Mouse (Mus musculus) embryonic facial prominence, embryonic 10.5 days (tissue): Measurements from ENCODE around the gene Edaradd. TPM values are rescaled to one million over a fixed set of nuclear protein-coding genes. Genes with fewer than 3 reads are reported as not detected.

Source experiments
- DNase-seq: peaks from one replicate; pipeline ENCODE4 v3.0.0-alpha.2; 2017; ENCODE audit warnings: low spot score
- H3K27ac ChIP-seq: fragments of 300-500 bp; sonication (generic); replicated peaks from 2 replicates; pipeline ENCODE4 v1.5.1; 2016; ENCODE audit warnings: mild to moderate bottlenecking
- H3K27me3 ChIP-seq: fragments of 300-500 bp; sonication (generic); replicated peaks from 2 replicates; pipeline ENCODE4 v1.6.1; 2016; ENCODE audit warnings: low read depth, mild to moderate bottlenecking; ENCODE audit not compliant: poor library complexity, severe bottlenecking
- H3K36me3 ChIP-seq: fragments of 300-500 bp; sonication (generic); replicated peaks from 2 replicates; pipeline ENCODE4 v1.6.1; 2016; ENCODE audit warnings: mild to moderate bottlenecking, moderate library complexity
- H3K4me1 ChIP-seq: fragments of 300-500 bp; sonication (generic); 2 replicates; pipeline ENCODE4 v1.6.1; 2016
- H3K4me3 ChIP-seq: fragments of 300-500 bp; sonication (generic); 2 replicates; pipeline ENCODE4 v1.5.1; 2016; ENCODE audit warnings: mild to moderate bottlenecking, moderate library complexity
- H3K9me3 ChIP-seq: fragments of 300-500 bp; sonication (generic); 2 replicates; pipeline ENCODE4 v1.6.1; 2016; ENCODE audit warnings: mild to moderate bottlenecking
- WGBS: fragments of 180-500 bp; shearing (Covaris S2); methylation state at CpG from one replicate; pipeline ENCODE4 v1.1.7; 2016; 5-methylcytosine and 5-hydroxymethylcytosine counted together
- polyA plus RNA-seq: library from polyadenylated mRNA; unstranded; fragments of >200 nt; fragmentation: Nextera tagmentation; extraction: Ambion mirVana; gene quantifications from 2 replicates; pipeline ENCODE4 v1.2.1, GENCODE M21; 2016

Edaradd gene
- polyA plus RNA-seq, 1 experiment from 2014 or later: 2.6 TPM

GRCm38 (mm10) chr13:12440813-12441212 lies 79.4 kb downstream of the Edaradd start:
- WGBS: 88% methylated on average over 6 of the region's 6 CpGs
- no peaks in the 10 kb centered on the region for H3K27me3 ChIP-seq

DNA sequence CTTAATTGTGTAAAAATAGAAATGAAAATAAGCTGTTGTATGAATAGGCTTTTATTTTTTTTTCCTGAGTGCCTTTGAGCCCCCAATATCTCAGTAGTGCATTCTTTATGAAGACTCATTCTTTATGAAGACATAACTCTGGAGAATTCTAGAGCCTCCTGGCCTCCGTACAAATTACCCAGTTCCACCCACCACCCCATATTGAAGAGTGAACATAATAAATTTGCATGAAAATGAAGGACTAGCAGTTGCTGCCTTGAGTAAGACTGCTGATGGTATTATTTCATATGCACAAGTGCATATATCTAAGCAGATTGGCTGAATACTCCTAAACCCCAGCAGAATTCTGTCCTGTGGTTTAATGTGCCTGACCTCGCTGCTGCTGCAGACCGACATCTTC lies 80.7 kb downstream of the Edaradd start:
- Histone ChIP-seq H3K27me3 (no peaks in the 10 kb centered on the region), H3K4me3 (no peak overlapping the region), H3K27ac (no peak overlapping the region), H3K36me3 (peaks cover 69% of the 10 kb centered on the region), H3K4me1 (no peaks in the 10 kb centered on the region), H3K9me3 (no peaks in the 10 kb centered on the region)
- no peak for DNase-seq
- 94% methylated on average over 3 of the region's 3 CpGs for WGBS

More at GRCm38 (mm10) chr13:12440813-12441212, 79.4 kb downstream of the Edaradd start:
- H3K4me1 ChIP-seq: no peaks in the 10 kb centered on the region
- DNase-seq: no peak
- no peak overlapping the region for H3K4me3 ChIP-seq
- H3K36me3 ChIP-seq: peaks cover 57% of the 10 kb centered on the region
- H3K9me3 ChIP-seq: no peaks in the 10 kb centered on the region
- H3K27ac ChIP-seq: no peak overlapping the region

GRCm38 (mm10) chr13:12433843-12434242 lies 86.4 kb downstream of the Edaradd start:
- DNase-seq: no peak
- no peak overlapping the region for H3K4me3 ChIP-seq
- H3K9me3 ChIP-seq: no peaks in the 10 kb centered on the region
- H3K36me3 ChIP-seq: peaks cover 98% of the 10 kb centered on the region
- no peaks in the 10 kb centered on the region for H3K4me1 ChIP-seq
- WGBS: 92% methylated on average over 5 of the region's 5 CpGs
- H3K27ac ChIP-seq: no peak overlapping the region
- no peaks in the 10 kb centered on the region for H3K27me3 ChIP-seq

- H3K36me3 ChIP-seq: peaks cover 99% of the 10 kb centered on the region
- H3K27ac ChIP-seq: no peak overlapping the region
- H3K4me1 ChIP-seq: no peaks in the 10 kb centered on the region
- WGBS: 96% methylated on average over 13 of the region's 13 CpGs
- no peaks in the 10 kb centered on the region for H3K27me3 ChIP-seq
- no peak for DNase-seq
- H3K9me3 ChIP-seq: no peaks in the 10 kb centered on the region
- H3K4me3 ChIP-seq: no peak overlapping the region
These were observed 91.7 kb downstream of the Edaradd start for GRCm38 (mm10) chr13:12428556-12428955.

Other genes with a start within 250 kb of the Edaradd start
- gene Actn2, start 179.7 kb downstream of the Edaradd start, polyA plus RNA-seq: 1.5 and 3.0 TPM in 2 replicates
- gene Heatr1, start 125.4 kb downstream of the Edaradd start, polyA plus RNA-seq: 40.7 and 44.4 TPM in 2 replicates
- gene Lgals8, start 55.5 kb downstream of the Edaradd start, polyA plus RNA-seq: 7.8 and 9.0 TPM in 2 replicates
- 7.4 and 7.5 TPM in 2 replicates for gene Ero1lb, start 45.4 kb upstream of the Edaradd start, polyA plus RNA-seq